Mouse (Mus musculus): ENCODE results near the gene Tcp11l2.

DNA sequence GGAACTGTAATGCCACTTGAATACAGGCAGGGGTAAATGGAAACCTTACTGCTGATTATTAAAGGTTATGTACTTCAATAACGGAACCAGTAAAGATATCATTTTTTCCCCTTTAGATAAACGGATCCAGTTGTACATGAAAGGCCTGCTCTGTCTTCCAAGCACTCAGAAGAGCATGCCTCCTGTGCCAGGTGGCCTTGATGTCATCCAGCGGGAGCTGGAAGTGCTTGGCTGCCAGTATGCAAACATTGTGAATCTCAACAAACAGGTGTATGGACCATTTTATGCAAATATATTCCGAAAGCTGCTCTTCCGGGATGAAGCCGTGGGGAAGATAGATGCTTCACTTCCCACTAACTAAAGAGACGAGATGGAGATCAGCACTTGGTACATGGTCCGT is 36.9 kb downstream of the Tcp11l2 start:
- no peak for TF ChIP-seq POLR2A (IDR thresholded peaks at IDR 0.05; ENCODE audit: borderline replicate concordance, extremely low read depth, low read depth, low read length)
- TF ChIP-seq CTCF (IDR thresholded peaks at IDR 0.05; ENCODE audit: insufficient read depth, low read length): no peak

Measured in lung, adult 2 months (tissue).